Mouse (Mus musculus) common myeloid progenitor, adult 5-6 weeks (primary cell): ENCODE results near the gene Mnx1. TPM values are rescaled to one million over a fixed set of nuclear protein-coding genes. Genes with fewer than 3 reads are reported as not detected.
A peak's percentile ranks its signal among the peaks of the same experiment; 100 is the strongest.

Experiments
- ATAC-seq: replicated peaks from 2 replicates; pipeline ENCODE4 v1.8.0; 2016; ENCODE audit warnings: low read depth, mild to moderate bottlenecking, moderate TSS enrichment, inconsistent platforms; ENCODE audit not compliant: poor library complexity, severe bottlenecking
- total RNA-seq: library from RNA; stranded (forward); fragments of 200-1000, 187-1606 nt; gene quantifications from 2 replicates; pipeline ENCODE4 v1.2.3, GENCODE M21; 2017

Gene Mnx1
- total RNA-seq = not detected in 2 replicates

- ATAC-seq = 0 out of 2 replicates have a peak, but pooled peaks have one; percentile 20
These were observed at the start of gene Mnx1 for GRCm38 (mm10) chr5:29478208-29479197. Gene Mnx1, minus strand, starts transcription at chr5:29478470.

GRCm38 (mm10) chr5:29516432-29516831 lies 38.2 kb upstream of the Mnx1 start:
- no peak for ATAC-seq

GRCm38 (mm10) chr5:29515888-29516287 lies 37.6 kb upstream of the Mnx1 start:
- no peak for ATAC-seq

- ATAC-seq = no peak
These were observed 28.7 kb upstream of the Mnx1 start for GRCm38 (mm10) chr5:29507013-29507412.

- no peak for ATAC-seq
These were observed 9.1 kb upstream of the Mnx1 start for GRCm38 (mm10) chr5:29487321-29487720.

GRCm38 (mm10) chr5:29485941-29486320 lies 7.7 kb upstream of the Mnx1 start:
- no peak for ATAC-seq

GRCm38 (mm10) chr5:29484965-29485940 lies 7.0 kb upstream of the Mnx1 start:
- ATAC-seq = no peak

GRCm38 (mm10) chr5:29483801-29484200 lies 5.5 kb upstream of the Mnx1 start:
- no peak for ATAC-seq

- ATAC-seq = peak; percentile 58; the same call in 1 of the 2 replicates
These were observed 926 bp upstream of the Mnx1 start for GRCm38 (mm10) chr5:29479198-29479593.

- no peak for ATAC-seq
These were observed 629 bp downstream of the Mnx1 start for GRCm38 (mm10) chr5:29477474-29478207.

GRCm38 (mm10) chr5:29476021-29476420 lies 2.2 kb downstream of the Mnx1 start:
- ATAC-seq = no peak

- no peak for ATAC-seq
These were observed 2.7 kb downstream of the Mnx1 start for GRCm38 (mm10) chr5:29475556-29475955.

GRCm38 (mm10) chr5:29475041-29475440 lies 3.2 kb downstream of the Mnx1 start:
- no peak for ATAC-seq

GRCm38 (mm10) chr5:29474246-29474960 lies 3.9 kb downstream of the Mnx1 start:
- no peak for ATAC-seq

GRCm38 (mm10) chr5:29473551-29474245 lies 4.6 kb downstream of the Mnx1 start:
- no peak for ATAC-seq

- no peak for ATAC-seq
These were observed 6.2 kb downstream of the Mnx1 start for GRCm38 (mm10) chr5:29471855-29472665.

- ATAC-seq = no peak
These were observed 6.9 kb downstream of the Mnx1 start for GRCm38 (mm10) chr5:29471396-29471795.
